Mouse (Mus musculus): ENCODE measurements around the gene Slc22a4. TPM values are rescaled to one million over a fixed set of nuclear protein-coding genes. Genes with fewer than 3 reads are reported as not detected.
"Not testable (repeated sequence)": the region's sequence is repeated elsewhere in the genome, so short reads cannot be mapped to it uniquely, and the experiment has no call there.

The Slc22a4 gene
- polyA plus RNA-seq, 1 experiment from 2014 or later = 5.4 TPM

DNA sequence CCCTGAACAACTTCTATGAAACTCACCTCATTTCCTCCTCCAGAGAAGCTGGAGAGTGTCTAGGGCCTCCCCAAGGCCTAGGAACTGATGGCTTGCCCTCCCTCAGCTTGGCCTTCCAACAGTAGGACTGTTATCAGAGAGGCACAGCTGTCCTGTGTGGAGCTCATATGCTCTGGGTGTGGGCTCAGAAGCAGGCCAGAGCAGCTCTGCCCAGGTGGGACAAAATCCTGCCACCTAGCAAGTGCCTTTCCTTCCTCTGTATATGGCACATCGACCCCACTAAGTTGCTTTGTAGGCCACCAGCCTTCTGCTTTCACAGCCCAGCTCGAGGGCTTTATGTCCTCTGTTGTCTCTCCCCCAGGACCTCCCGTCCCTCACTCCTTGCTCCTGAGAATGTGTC, 23.2 kb downstream of the Slc22a4 start:
- Histone ChIP-seq H3K9me3 (replicated peaks; ENCODE audit: control insufficient read depth, low read length) (no peaks in the 10 kb centered on the region), H3K4me3 (ENCODE audit: low read depth, low read length) (no peak overlapping the region), H3K4me1 (ENCODE audit: control insufficient read depth, insufficient read depth, low read length) (no peaks in the 10 kb centered on the region; the same call in 1 of the 2 replicates), H3K4me2 (peak overlapping the region; percentile 22; the same call in 1 of the 2 replicates), H3K9ac (ENCODE audit: low read depth, low read length) (no peak overlapping the region), H3K36me3 (ENCODE audit: control insufficient read depth, insufficient read depth, low read length) (no peaks in the 10 kb centered on the region), H3K27me3 (ENCODE audit: control insufficient read depth, insufficient read depth, low read length) (no peaks in the 10 kb centered on the region), H3K27ac (ENCODE audit: low read depth, low read length) (peak overlapping the region; percentile 60; the same call in 1 of the 2 replicates)
- ATAC-seq (replicated peaks; ENCODE audit: insufficient number of reproducible peaks, low FRiP score, low TSS enrichment) = peak; percentile 85
- 79% methylated on average over 3 of the region's 3 CpGs for WGBS (ENCODE audit: insufficient replicate concordance)

DNA sequence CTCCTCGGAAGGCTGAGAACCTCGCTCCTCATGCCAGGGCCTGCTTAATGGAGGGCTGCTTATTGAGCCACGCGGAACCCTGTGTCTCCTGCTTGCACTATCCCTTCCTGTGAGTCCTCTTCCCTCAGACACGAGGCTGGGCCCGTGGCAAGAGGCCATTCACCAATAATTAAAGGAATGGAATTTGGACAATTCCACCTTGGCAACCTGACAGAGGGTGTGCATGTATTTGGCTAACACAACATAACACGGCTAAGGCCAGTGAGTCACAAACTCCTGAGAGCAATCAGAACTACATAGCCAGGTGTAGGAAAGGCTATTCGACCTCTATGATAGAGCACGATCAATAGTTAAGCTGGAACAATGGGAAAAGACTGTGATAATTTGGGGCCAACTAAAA, 23.7 kb downstream of the Slc22a4 start:
- no peaks in the 10 kb centered on the region for H3K36me3 ChIP-seq (ENCODE audit: control insufficient read depth, insufficient read depth, low read length)
- whole genome bisulfite sequencing (ENCODE audit: insufficient replicate concordance) = 81% methylated on average over 9 of the region's 9 CpGs
- no peaks in the 10 kb centered on the region; the same call in 1 of the 2 replicates for H3K4me1 ChIP-seq (ENCODE audit: control insufficient read depth, insufficient read depth, low read length)
- H3K27ac ChIP-seq (ENCODE audit: low read depth, low read length) = no peak overlapping the region
- no peak overlapping the region for H3K4me2 ChIP-seq
- no peak for ATAC-seq (replicated peaks; ENCODE audit: insufficient number of reproducible peaks, low FRiP score, low TSS enrichment)
- H3K27me3 ChIP-seq (ENCODE audit: control insufficient read depth, insufficient read depth, low read length) = no peaks in the 10 kb centered on the region
- no peak overlapping the region for H3K4me3 ChIP-seq (ENCODE audit: low read depth, low read length)
- H3K9ac ChIP-seq (ENCODE audit: low read depth, low read length) = no peak overlapping the region
- H3K9me3 ChIP-seq (replicated peaks; ENCODE audit: control insufficient read depth, low read length) = no peaks in the 10 kb centered on the region

GRCm38 (mm10) chr11:54002761-54003717, 24.9 kb downstream of the Slc22a4 start:
- not testable (repeated sequence) for H3K4me1 ChIP-seq (ENCODE audit: control insufficient read depth, insufficient read depth, low read length); H3K27me3 ChIP-seq (ENCODE audit: control insufficient read depth, insufficient read depth, low read length); H3K9ac ChIP-seq (ENCODE audit: low read depth, low read length); H3K9me3 ChIP-seq (replicated peaks; ENCODE audit: control insufficient read depth, low read length); H3K36me3 ChIP-seq (ENCODE audit: control insufficient read depth, insufficient read depth, low read length); ATAC-seq (replicated peaks; ENCODE audit: insufficient number of reproducible peaks, low FRiP score, low TSS enrichment); H3K4me3 ChIP-seq (ENCODE audit: low read depth, low read length); H3K27ac ChIP-seq (ENCODE audit: low read depth, low read length); H3K4me2 ChIP-seq
- WGBS (ENCODE audit: insufficient replicate concordance) = 46% methylated on average over 12 of the region's 12 CpGs

- Histone ChIP-seq H3K36me3 (ENCODE audit: control insufficient read depth, insufficient read depth, low read length) (no peaks in the 10 kb centered on the region), H3K27me3 (ENCODE audit: control insufficient read depth, insufficient read depth, low read length) (no peaks in the 10 kb centered on the region), H3K9ac (ENCODE audit: low read depth, low read length) (no peak overlapping the region), H3K4me2 (no peak overlapping the region), H3K9me3 (replicated peaks; ENCODE audit: control insufficient read depth, low read length) (no peaks in the 10 kb centered on the region), H3K4me1 (ENCODE audit: control insufficient read depth, insufficient read depth, low read length) (no peaks in the 10 kb centered on the region; the same call in 1 of the 2 replicates), H3K4me3 (ENCODE audit: low read depth, low read length) (no peak overlapping the region), H3K27ac (ENCODE audit: low read depth, low read length) (no peak overlapping the region)
- ATAC-seq (replicated peaks; ENCODE audit: insufficient number of reproducible peaks, low FRiP score, low TSS enrichment) = no peak
- 6% methylated on average over 5 of the region's 5 CpGs for WGBS (ENCODE audit: insufficient replicate concordance)
Measured at GRCm38 (mm10) chr11:54002147-54002760, 25.6 kb downstream of the Slc22a4 start.

DNA sequence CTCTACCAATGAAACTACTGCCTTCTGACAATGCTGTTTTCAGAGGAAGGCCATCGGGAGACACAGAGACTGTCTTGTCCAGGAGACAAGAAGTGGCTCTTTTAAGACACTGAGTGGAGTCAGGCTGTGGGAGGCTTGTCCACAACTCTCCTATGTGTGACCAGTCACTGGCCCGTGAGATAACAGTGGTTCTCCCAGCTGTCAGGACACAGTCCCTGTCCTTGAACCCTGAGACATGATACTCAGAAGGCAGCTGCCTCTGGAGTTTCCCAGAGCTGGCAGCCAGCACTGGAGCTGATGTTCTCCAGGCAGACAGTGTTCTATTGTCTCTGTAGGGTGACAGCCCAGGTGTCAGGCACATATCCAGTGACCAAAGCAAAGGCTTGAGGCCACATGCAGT, 30.2 kb downstream of the Slc22a4 start:
- H3K9me3 ChIP-seq (replicated peaks; ENCODE audit: control insufficient read depth, low read length) = no peaks in the 10 kb centered on the region
- no peaks in the 10 kb centered on the region for H3K4me1 ChIP-seq (ENCODE audit: control insufficient read depth, insufficient read depth, low read length)
- no peak overlapping the region for H3K4me2 ChIP-seq
- H3K27ac ChIP-seq (ENCODE audit: low read depth, low read length) = no peak overlapping the region
- H3K4me3 ChIP-seq (ENCODE audit: low read depth, low read length) = no peak overlapping the region
- no peaks in the 10 kb centered on the region for H3K36me3 ChIP-seq (ENCODE audit: control insufficient read depth, insufficient read depth, low read length)
- peaks cover 2% of the 10 kb centered on the region; the same call in 1 of the 2 replicates for H3K27me3 ChIP-seq (ENCODE audit: control insufficient read depth, insufficient read depth, low read length)
- no peak overlapping the region for H3K9ac ChIP-seq (ENCODE audit: low read depth, low read length)
- WGBS (ENCODE audit: insufficient replicate concordance) = 65% methylated on average over 2 of the region's 2 CpGs
- no peak for ATAC-seq (replicated peaks; ENCODE audit: insufficient number of reproducible peaks, low FRiP score, low TSS enrichment)

DNA sequence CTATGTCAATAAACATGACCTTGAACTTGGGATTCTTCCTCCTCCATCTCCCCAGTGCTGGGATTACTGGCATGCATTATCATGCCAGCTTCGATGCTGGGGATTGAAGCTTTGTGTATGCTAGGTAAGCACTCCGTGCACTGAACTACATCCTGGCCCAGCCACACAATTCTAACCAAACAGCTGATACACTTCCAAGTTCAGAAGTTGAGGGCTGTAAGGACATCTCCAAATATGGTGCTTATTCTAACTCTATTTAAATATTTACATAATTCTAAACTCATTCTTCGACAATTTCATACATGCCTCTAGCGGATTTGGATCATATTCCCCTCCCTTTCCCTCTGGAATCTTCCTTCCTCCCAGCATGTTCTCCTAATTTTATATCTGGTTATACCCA, 35.6 kb downstream of the Slc22a4 start:
- ATAC-seq (replicated peaks; ENCODE audit: insufficient number of reproducible peaks, low FRiP score, low TSS enrichment) = no peak
- WGBS (ENCODE audit: insufficient replicate concordance) = 77% methylated on average over 4 of the region's 4 CpGs
- H3K27me3 ChIP-seq (ENCODE audit: control insufficient read depth, insufficient read depth, low read length) = peaks cover 2% of the 10 kb centered on the region; the same call in 1 of the 2 replicates
- H3K4me1 ChIP-seq (ENCODE audit: control insufficient read depth, insufficient read depth, low read length) = no peaks in the 10 kb centered on the region
- no peaks in the 10 kb centered on the region for H3K36me3 ChIP-seq (ENCODE audit: control insufficient read depth, insufficient read depth, low read length)
- H3K9me3 ChIP-seq (replicated peaks; ENCODE audit: control insufficient read depth, low read length) = no peaks in the 10 kb centered on the region
- no peak overlapping the region for H3K9ac ChIP-seq (ENCODE audit: low read depth, low read length)
- no peak overlapping the region for H3K27ac ChIP-seq (ENCODE audit: low read depth, low read length)
- H3K4me2 ChIP-seq = no peak overlapping the region
- no peak overlapping the region for H3K4me3 ChIP-seq (ENCODE audit: low read depth, low read length)

DNA sequence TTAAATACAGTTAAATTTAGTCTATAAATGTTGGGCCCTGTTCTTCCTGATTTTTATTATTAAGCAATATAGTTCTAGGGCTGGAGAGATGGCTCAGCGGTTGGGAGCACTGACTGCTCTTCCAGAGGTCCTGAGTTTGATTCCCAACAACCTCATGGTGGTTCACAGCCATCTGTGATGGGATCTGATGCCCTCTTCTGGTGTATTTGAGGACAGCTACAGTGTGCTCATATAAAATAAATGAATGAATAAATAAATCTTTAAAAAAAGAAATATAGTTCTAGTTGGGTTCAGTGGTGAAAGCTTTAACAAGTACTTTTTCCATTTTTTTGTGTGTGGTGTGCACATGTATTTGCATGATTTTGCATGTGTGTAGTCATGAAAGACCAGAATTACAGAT, 38.7 kb downstream of the Slc22a4 start:
- ATAC-seq (replicated peaks; ENCODE audit: insufficient number of reproducible peaks, low FRiP score, low TSS enrichment) = no peak
- 31% methylated on average over 1 of the region's 1 CpGs for WGBS (ENCODE audit: insufficient replicate concordance)

GRCm38 (mm10) chr11:53988081-53988480, 39.8 kb downstream of the Slc22a4 start:
- Histone ChIP-seq H3K9me3 (replicated peaks; ENCODE audit: control insufficient read depth, low read length) (no peaks in the 10 kb centered on the region), H3K4me1 (ENCODE audit: control insufficient read depth, insufficient read depth, low read length) (no peaks in the 10 kb centered on the region), H3K4me3 (ENCODE audit: low read depth, low read length) (no peak overlapping the region), H3K4me2 (no peak overlapping the region), H3K27ac (ENCODE audit: low read depth, low read length) (no peak overlapping the region), H3K27me3 (ENCODE audit: control insufficient read depth, insufficient read depth, low read length) (no peaks in the 10 kb centered on the region), H3K9ac (ENCODE audit: low read depth, low read length) (no peak overlapping the region), H3K36me3 (ENCODE audit: control insufficient read depth, insufficient read depth, low read length) (no peaks in the 10 kb centered on the region)
- WGBS (ENCODE audit: insufficient replicate concordance) = 58% methylated on average over 4 of the region's 4 CpGs
- no peak for ATAC-seq (replicated peaks; ENCODE audit: insufficient number of reproducible peaks, low FRiP score, low TSS enrichment)

More for the DNA sequence above, 38.7 kb downstream of the Slc22a4 start:
- Histone ChIP-seq H3K27me3 (ENCODE audit: control insufficient read depth, insufficient read depth, low read length) (no peaks in the 10 kb centered on the region), H3K4me2 (no peak overlapping the region), H3K4me1 (ENCODE audit: control insufficient read depth, insufficient read depth, low read length) (no peaks in the 10 kb centered on the region), H3K27ac (ENCODE audit: low read depth, low read length) (no peak overlapping the region), H3K36me3 (ENCODE audit: control insufficient read depth, insufficient read depth, low read length) (no peaks in the 10 kb centered on the region), H3K9ac (ENCODE audit: low read depth, low read length) (no peak overlapping the region), H3K9me3 (replicated peaks; ENCODE audit: control insufficient read depth, low read length) (no peaks in the 10 kb centered on the region), H3K4me3 (ENCODE audit: low read depth, low read length) (no peak overlapping the region)
